Mouse (Mus musculus) thymus, postnatal 10 days (tissue): ENCODE measurements around the gene Rps19.
A peak's percentile ranks its signal among the peaks of the same experiment; 100 is the strongest.
"Not testable (repeated sequence)": the region's sequence is repeated elsewhere in the genome, so short reads cannot be mapped to it uniquely, and the experiment has no call there.

Experiments used
- DNase-seq, 2 experiments: peaks; one replicate each; pipeline ENCODE4 v3.0.0; 2021; ENCODE audit warnings: low spot score in 2 of 2

The Rps19 gene

DNA sequence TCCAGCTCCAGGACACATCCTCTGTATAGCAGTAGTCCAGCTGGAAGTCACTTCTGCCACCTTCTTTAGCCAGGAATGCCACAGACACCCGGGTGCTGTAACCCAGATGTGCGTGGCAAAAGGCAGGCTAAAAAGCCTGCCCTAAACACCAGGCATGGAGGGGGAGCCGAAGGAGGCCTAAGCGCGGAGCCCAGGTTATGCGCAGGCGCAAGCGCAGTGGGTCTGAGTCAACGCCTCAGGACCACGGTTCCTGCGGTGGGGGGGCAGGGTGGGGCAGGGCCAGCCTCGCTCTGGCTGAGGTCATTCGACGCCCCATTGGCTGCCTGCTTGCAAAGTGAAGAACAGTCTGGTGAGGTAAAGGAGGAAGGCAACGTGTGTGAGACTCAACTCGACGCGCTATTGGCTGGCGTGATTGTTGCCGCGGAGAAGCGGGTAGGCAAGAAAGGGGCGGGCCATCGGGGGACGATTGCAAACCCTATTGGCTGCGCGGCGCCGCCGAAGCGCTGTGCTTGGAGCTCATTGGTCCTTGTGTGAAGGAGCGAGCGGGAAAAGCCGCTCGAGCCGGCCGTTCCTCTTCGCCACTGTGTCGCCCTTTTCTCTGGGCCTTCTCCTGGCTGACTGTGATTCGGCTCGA lies 14.5 kb upstream of the Rps19 start, which contains the start of the genes Lypd4 and Dmrtc2:
Gene Lypd4, minus strand, starts transcription at position 410 of the 634 bp plus-strand sequence.
Gene Dmrtc2, plus strand, starts transcription at position 526 of the 634 bp plus-strand sequence.
- DNase-seq, result no peak

DNA sequence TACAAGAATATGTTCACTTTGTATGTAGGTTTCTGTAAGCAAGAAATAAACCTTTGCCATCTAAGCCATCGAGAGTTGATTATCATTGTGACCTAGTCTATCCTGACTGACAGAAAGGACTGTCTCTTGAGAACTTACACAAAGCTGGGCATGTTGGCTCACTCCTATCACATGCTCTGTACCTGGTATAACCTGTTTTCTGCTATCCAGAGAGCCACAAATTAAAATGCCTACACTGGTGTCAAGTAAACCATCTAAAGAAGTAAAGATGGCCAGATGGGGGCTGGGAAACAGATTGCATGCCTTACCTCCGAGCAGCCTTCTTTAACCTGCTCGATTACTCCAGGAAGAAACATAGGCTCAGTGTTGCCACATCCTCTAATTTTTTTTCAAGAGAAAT lies 6.6 kb upstream of the Rps19 start:
- no peak for DNase-seq

DNA sequence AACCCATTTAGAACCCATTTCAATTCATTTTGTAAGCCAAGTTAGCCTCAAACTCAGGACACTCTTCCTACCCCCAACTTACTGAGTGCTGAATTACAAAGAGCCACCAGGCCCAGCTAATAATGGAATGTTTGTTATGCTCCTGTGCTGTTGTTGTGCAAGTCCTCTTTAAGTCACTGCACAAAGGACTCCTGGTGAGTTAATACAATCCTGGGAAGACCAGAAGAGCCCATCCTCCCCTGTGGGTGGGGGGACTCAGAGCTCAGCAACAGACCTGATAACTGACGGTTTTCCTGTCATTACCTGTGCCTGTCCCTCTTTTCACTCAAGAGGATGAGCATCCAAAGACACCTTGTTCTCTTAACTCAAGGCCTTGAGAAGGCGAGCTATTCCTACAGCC lies 4.6 kb upstream of the Rps19 start:
- DNase-seq, result no peak

DNA sequence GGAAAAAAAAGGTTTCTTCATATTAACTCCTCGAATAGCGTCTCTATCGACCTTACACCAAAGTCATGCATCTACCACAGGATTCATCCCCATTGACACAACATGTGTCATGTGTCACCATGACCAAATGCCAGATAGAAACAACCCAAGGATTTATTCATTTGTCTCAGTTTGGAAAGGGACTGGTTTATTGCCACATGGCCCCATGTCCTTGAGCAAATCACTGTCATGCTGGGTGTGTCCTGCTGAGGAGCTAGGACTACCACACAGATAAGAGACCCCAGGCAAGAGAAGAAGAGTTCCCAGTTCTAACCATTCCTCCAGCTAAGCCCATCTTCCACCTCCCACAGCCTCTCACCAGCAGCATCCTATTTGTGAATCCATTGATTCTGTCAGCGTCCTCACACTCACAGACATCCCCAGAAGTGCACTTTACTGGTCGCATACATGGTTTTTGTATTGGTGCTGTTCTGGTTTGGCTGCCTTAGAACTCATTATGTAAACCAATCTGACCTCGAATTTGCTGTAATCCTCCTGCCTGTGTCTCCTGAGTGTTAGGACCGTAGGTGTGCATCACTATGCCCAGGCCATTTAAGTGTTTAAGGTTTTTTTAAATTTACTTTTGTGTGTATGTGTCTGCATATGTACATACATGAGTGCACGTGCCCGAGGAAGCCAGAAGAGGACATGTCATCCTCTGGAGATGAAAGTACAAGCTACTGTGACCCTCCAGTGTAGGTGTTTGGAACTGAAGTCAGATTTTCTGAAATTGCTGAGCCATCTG lies 1.6 kb upstream of the Rps19 start:
- no peak for DNase-seq

DNA sequence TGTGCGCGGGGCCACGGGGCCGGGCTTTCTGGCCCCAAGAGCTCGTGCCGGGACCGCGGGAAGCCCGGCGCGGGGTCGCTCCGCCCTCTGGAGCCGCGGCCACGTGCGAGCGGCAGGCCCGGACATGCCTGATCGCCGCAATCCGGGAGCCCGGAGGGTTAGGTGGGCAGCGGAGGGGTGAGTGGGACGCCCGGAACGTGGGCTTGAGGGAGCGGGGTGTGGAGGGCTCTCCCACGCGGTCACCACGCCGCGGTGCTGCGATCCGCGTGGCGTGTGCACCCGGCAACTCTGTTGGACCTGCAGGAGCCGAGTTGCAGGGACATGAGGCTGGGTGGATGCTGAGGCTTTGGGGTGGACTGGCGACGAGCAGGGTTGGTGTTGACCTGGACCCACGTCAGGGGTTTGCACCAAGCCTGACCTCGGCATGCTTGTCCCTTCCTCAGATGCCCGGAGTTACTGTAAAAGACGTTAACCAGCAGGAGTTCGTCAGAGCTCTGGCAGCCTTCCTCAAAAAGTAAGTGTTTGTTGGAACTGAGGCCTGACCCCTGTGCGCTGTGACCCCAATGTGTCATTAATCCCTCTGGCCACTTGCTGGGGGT lies 621 bp downstream of the Rps19 start:
- peak in 1 of 2 experiments; percentile 36 for DNase-seq

DNA sequence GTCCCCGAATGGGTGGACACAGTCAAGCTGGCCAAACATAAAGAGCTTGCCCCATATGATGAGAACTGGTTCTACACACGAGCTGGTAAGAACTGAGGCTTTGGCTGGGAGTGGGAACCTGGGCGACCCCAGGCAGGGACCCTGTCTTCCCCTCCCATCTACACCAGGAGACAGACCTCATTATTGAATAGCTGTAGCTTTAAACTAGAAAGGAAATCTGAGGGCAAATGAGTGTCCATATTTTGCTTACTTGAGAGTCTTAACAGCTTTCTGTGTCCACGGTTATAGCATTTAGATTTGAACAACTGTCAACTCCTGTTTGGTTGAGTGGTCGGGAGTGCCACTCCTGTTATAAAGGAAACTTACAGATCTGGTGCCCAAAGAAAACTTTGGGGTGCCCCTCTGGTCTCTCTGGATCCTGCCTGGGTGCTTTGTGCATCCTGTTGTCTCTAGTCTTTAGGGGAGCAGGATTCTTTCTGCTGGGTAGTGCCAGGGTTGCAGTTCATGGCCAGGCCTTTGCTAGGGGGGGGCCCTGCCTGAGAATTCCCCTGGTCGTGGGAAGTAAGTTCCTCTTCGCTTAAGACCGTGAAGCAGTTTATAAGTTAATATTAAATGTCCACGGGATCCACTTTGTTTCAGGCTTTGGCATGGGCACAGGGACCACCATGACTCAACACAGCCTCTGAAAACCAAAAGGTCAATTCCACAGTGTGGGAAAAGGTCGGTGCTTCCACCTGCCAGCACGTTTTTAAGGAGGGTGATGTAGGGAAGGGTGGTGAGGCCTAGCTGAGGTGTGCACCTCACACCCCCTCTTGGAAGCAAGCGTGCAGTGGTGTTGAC lies 1.5 kb downstream of the Rps19 start:
- no peak for DNase-seq

DNA sequence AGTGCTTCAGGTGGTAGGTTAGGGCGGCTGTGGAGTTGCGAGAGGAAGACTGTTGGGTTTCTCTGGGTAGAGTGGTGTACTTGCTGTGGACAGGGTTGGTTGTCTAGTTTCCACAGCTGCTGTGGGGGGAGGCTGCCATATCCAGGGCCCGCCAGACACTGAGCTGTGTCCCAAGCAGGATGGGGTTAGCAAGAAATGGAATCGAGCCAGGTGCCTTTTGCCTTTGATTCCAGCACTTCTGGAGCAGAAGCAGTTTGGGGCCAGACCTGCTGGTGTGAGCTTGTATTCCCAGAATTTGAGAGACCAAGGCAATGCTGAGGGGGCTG lies 2.1 kb downstream of the Rps19 start:
- no peak for DNase-seq

DNA sequence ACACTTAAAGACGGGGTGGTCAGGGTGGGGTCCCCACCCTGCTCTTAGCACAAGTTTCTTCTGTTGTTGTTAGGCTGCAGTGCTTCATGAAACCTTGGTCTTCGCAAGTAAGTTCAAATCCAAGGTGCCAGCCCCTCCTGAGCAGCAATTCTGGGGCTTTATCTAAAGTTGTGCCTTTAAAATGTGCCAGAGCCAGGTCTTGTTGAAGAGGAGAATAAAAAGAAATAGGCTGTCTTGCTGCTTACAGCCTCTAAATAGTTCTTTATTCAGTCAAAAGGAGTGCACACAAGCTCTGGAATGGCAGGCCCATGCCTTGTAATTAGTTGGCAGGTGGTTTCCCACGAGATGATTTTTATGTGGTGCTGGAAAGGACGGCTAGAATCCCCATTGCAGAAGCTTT lies 2.9 kb downstream of the Rps19 start:
- no peak for DNase-seq

DNA sequence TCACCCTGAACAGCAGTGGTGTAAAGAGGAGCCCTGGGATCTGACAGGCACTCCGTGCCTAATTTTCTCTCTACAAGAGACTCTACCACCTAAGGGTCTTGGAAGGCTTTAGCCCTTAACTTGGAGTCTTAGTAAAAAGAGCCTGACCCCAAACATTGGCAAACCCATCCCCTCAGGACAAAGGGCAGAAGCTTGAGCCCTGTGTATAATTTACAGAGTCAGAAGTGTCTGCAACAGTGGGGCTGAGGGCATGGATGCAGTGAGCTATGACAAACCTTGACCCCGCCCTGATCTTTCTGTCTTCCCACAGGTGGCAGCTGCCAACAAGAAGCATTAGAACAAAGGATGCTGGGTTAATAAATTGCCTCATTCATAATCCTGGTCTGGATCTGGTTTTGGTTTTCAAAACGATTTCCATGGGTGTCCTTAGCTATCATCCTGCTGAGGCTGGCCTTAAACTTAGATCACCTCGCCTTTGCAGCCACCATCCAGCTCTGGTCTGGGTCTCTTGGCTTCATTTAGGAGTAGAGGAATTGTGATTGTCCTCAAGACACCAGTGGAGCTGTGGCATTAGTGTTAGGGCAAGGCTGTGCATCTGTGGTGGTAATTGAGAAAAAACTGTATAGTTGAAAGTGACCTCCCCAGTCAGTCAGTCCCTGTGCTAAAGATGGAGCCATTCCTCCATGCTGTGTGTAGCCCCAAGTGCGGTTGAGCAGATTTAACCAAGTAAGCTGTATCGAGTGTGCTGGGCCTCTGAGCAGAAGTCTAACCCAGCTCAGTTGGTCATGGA lies 5.5 kb downstream of the Rps19 start:
- no peak for DNase-seq

DNA sequence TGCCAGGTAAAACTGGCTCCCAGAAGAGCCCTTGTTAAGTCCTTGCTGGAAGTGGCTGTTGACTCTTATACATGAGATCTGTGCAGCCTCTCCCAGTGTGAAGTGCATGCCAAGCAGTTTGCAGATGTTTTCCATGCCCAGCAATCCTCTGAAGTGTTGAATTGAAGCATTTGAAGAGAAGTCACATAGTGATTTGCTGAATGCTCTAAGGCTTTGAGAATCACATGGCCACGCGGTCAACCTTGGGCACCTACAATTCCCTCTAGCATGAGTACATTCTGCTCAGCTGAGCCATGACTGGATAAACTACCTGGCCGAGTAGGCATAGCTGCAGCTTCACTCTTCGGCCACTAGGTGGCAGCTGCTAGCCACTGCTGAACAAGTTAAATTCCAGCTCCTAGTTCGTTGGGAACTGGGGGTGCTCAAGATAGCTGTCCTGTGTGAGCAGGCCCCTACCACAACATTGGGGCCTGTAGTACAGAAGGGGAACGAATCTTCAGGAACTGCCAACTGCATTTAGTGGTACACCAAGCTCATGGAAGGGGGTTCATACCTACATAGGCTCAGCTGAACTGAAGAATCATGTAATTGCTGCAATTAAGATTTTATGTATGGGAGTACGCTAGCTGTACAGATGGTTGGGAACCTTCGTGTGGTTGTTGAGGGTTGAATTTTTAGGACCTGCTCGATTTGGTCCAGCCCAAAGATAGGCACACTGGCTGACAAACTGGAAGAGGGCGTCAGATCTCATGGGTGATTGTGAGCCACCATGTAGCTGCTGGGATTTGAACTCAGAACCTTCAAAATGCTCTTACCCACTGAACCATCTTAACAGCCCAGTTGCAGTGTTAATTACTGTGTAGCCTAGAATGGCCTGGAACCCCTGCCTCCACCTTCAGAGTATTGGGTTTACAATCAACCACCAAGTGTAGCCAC lies 6.4 kb downstream of the Rps19 start:
- peak; percentile 57 to 76 for DNase-seq

DNA sequence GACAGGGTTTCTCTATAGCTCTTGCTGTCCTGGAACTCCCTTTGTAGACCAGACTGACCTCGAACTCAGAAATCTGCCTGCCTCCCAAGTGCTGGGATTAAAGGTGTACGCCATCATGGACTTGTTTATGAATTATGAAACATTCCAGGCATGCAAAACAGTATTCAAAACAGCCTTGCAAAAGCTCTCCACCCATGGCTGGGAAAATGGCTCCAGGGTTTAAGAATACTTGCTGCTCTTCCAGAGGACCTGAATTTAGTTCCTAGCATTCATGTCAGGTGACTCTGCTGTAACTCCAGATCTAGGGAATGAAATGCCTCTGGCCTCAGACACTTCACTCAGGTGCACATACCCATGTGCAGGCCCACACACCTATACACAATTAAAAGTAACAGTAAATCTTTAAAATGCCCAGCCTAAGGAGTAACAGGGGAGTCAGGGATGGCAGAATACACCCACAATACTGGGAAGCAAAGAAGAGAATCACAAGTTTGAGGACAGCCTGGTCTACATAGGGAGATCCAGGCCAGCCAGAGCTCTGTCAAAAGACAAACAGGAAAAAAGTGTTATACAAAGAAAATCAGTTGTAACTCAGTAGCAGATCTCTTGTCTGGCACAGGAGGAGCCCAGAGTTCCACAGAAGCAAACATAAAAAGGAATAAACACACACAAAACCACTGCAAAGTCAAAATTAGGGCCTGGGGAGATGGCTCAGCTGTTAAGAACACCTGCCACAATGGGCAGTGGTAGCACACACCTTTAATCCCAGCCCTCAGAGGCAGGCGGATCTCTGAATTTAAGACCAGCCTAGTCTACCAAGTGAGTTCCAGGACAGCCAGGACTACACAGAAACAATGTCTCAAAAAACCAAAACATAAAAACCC lies 7.3 kb downstream of the Rps19 start:
- DNase-seq, result no peak

DNA sequence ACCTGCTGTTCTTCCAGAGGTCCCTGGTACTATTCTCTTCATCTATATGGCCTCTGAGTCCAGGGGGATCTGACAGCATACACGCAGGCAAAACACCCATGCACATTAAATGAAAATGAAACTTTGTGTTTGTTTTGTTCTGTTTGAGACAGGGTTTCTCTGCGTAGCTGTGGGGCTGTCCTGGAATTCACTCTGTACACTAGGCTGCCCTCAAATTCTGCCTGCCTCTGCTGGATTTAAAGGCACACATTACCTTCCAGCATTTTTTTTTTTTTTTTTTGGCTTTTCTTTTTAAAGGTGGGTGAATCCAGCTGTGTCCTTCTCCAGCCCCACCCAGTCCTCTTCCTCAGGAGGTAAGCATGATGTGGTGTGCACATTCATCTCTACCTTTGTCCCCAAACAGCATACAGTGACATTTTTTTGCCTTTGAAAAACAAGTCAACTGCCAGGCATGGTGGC lies 8.0 kb downstream of the Rps19 start:
- DNase-seq, result no peak

DNA sequence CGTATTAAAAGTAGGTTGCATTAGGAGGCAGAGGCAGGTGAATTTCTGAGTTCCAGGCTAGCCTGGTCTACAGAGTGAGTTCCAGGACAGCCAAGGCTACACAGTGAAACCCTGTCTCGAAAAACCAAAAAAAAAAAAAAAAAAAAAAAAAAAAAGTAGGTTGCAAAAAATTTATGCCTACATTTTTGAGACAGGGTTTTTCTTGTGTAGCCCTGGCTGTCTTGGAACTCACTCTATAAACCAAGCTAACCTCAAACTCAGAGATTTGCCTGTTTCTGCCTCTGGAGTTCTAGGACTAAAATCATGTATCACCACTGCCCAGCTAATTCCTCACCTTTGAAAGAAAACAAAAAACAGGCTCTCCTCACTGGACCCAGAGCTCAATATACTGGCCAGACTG lies 11.6 kb downstream of the Rps19 start:
- not testable (repeated sequence) for DNase-seq

DNA sequence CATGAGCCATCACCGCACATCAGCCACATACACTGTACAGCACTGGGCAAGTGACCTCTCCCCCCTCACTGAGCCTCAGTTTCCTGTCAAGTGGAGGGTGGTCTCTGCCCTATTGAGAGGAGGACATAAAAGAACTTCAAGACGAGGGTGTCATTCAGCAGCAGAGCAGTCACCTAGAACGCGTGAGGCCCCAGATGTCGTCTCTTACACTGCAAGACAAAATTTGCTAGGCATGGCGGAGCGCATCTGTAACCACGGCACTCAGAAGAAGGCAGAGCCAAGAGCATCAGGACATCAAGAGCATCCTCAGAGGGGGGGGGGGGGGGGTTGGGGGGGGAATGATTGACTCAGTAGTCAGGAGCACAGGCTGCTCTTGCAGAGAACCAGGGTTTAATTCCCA lies 12.1 kb downstream of the Rps19 start:
- DNase-seq, result no peak

DNA sequence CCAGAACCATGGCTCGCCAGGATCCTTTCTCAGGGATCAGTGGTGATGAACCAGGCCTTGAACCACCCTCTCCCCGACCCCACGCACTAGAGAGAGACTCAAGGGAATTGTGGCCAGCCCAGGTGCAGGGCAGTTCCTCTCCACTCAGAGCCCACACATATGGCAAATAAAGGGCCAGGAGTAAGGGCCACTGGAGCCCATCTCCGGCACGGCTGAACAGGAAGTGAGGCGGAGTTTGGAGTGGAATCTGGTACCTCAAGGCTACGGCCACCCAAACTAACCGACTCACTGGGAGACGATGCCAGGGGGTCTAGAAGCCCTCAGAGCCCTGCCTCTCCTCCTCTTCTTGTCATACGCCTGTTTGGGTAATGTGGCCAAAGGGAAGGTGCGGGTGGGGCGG lies 13.1 kb downstream of the Rps19 start, which contains the start of gene Cd79a:
Gene Cd79a, plus strand, starts transcription at position 158 of the 400 bp plus-strand sequence.
- DNase-seq, result no peak

DNA sequence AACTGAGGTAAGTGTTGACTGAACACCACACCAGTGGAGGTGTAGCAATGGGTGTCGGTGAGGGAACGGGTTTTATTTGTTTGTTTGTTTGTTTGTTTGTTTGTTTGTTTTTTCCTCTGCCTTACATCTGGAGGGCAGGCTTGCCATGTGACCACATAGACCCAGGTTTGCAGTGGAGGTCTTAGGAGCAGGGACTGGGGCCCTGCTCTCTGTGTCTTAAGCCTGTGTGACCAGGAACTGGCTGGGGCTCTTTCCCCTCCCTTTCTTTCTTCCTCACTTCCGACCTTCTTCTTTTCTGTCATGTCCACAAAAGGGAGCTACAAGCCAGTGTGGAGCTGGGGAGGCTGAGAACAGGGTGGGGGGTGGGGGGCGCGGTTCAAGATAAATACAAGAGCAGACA lies 13.8 kb downstream of the Rps19 start:
- DNase-seq, result no peak

DNA sequence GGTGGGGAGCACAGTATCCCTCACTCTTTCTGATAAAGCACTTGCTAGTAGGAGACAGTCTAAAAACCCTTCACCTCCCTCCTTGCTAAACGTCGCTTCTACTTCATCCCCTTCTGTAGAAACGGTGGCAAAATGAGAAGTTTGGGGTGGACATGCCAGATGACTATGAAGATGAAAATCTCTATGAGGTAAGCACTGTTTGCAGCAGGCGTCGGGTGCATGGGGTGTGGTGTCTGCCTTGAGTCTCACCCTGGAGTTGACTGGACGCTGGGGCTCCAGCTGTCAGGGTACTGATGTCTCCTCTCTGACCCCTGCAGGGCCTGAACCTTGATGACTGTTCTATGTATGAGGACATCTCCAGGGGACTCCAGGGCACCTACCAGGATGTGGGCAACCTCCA lies 16.9 kb downstream of the Rps19 start:
- no peak for DNase-seq

DNA sequence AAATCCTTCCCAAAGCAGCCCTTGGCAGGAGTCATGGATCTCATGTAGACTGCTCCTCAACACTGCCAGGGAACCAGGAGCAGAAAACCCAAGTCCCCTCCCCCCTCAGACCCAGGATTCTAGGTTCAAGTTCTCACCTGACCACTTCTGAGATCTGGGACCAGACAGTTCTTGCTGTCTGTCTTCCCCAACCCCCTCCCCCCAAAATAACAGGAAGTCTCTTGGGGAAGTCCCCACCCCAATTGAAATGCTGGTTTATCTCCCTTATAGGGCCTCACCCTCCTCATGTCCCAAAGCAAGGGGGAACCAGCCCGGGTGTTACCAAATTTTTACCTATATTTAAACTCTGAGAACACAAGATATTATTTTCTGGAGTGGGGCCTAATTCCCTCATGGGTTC lies 17.7 kb downstream of the Rps19 start:
- DNase-seq, result no peak

DNA sequence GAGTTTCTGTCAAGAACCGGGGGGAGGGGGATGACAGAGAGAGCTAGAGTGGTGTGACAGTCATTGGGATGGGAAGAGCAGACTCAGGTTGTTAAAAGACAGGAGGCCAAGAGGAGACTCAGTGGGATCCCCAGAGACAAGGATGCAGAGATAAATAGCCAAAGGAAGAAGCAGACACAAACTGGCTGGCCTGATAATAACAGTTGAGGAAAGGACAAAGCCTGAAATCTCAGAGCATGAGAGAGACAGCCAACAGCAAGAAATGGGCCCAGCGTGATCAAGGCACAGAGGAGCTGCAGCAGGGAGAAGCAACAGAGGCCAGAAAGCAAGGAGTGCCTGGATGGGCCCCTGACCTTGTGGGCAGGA lies 18.1 kb downstream of the Rps19 start:
- no peak for DNase-seq
